Mouse (Mus musculus): ENCODE measurements around the gene Ndufs7.
"Not testable (repeated sequence)": the region's sequence is repeated elsewhere in the genome, so short reads cannot be mapped to it uniquely, and the experiment has no call there.

Ndufs7 gene

GRCm38 (mm10) chr10:80242088-80242487 is 6.8 kb upstream of the Ndufs7 start:
- no peak for DNase-seq (ENCODE audit: low spot score)

- no peak for DNase-seq (ENCODE audit: low spot score)
Observed at GRCm38 (mm10) chr10:80242607-80243006, 6.3 kb upstream of the Ndufs7 start.

GRCm38 (mm10) chr10:80244791-80245399 is 4.0 kb upstream of the Ndufs7 start:
- DNase-seq (ENCODE audit: low spot score): peak; percentile 28

- DNase-seq (ENCODE audit: low spot score): peak; percentile 54
Observed at GRCm38 (mm10) chr10:80245600-80245999, 3.3 kb upstream of the Ndufs7 start.

- DNase-seq (ENCODE audit: low spot score): no peak
Observed at GRCm38 (mm10) chr10:80247849-80248248, 1.1 kb upstream of the Ndufs7 start.

- not testable (repeated sequence) for DNase-seq (ENCODE audit: low spot score)
Observed at GRCm38 (mm10) chr10:80248437-80248836, 484 bp upstream of the Ndufs7 start.

- DNase-seq (ENCODE audit: low spot score): no peak
Observed at GRCm38 (mm10) chr10:80250059-80250458, 1.1 kb downstream of the Ndufs7 start.

- no peak for DNase-seq (ENCODE audit: low spot score)
Observed at GRCm38 (mm10) chr10:80250573-80250972, 1.7 kb downstream of the Ndufs7 start.

- DNase-seq (ENCODE audit: low spot score): no peak
Observed at GRCm38 (mm10) chr10:80252011-80252410, 3.1 kb downstream of the Ndufs7 start.

GRCm38 (mm10) chr10:80252493-80253274 is 3.8 kb downstream of the Ndufs7 start:
- DNase-seq (ENCODE audit: low spot score): no peak

GRCm38 (mm10) chr10:80253551-80253950 is 4.6 kb downstream of the Ndufs7 start:
- DNase-seq (ENCODE audit: low spot score): no peak

- no peak for DNase-seq (ENCODE audit: low spot score)
Observed at GRCm38 (mm10) chr10:80254331-80255297, 5.7 kb downstream of the Ndufs7 start.

GRCm38 (mm10) chr10:80255881-80256535 is 7.1 kb downstream of the Ndufs7 start:
- peak; percentile 52 for DNase-seq (ENCODE audit: low spot score)

GRCm38 (mm10) chr10:80257936-80258335 is 9.0 kb downstream of the Ndufs7 start:
- no peak for DNase-seq (ENCODE audit: low spot score)

GRCm38 (mm10) chr10:80258752-80259462 is 10.0 kb downstream of the Ndufs7 start:
- DNase-seq (ENCODE audit: low spot score): no peak

- no peak for DNase-seq (ENCODE audit: low spot score)
Observed at GRCm38 (mm10) chr10:80259463-80259805, 10.5 kb downstream of the Ndufs7 start.

GRCm38 (mm10) chr10:80259861-80260641 is 11.1 kb downstream of the Ndufs7 start:
- peak; percentile 81 for DNase-seq (ENCODE audit: low spot score)

- DNase-seq (ENCODE audit: low spot score): peak; percentile 97
Observed at GRCm38 (mm10) chr10:80260642-80261584, 12.0 kb downstream of the Ndufs7 start, which contains the start of the genes Gamt and Dazap1. Gene Gamt, minus strand, starts transcription at chr10:80261012. Gene Dazap1, plus strand, starts transcription at chr10:80261486.

- DNase-seq (ENCODE audit: low spot score): peak; percentile 95
Observed at GRCm38 (mm10) chr10:80261585-80261968, 12.7 kb downstream of the Ndufs7 start.
